Mouse (Mus musculus) cerebellum, postnatal 36 days (tissue): Measurements from ENCODE around the gene Mindy2.
"Not testable (repeated sequence)": the region's sequence is repeated elsewhere in the genome, so short reads cannot be mapped to it uniquely, and the experiment has no call there.

Experiments
- DNase-seq, 2 experiments: peaks; one replicate each; pipeline ENCODE4 v3.0.0; 2021 to 2022; ENCODE audit warnings: mixed read lengths in 2 of 2

The Mindy2 gene

GRCm38 (mm10) chr9:70578123-70578522 is 78.9 kb downstream of the Mindy2 start:
- DNase-seq, result no peak

- no peak for DNase-seq
These were observed 86.6 kb downstream of the Mindy2 start for GRCm38 (mm10) chr9:70570351-70570750.

- no peak for DNase-seq
These were observed 89.3 kb downstream of the Mindy2 start for GRCm38 (mm10) chr9:70567651-70568050.

- no peak for DNase-seq
These were observed 94.1 kb downstream of the Mindy2 start for GRCm38 (mm10) chr9:70562825-70563224.

GRCm38 (mm10) chr9:70556796-70557195 is 100.2 kb downstream of the Mindy2 start:
- no peak for DNase-seq

- no peak for DNase-seq
These were observed 101.5 kb downstream of the Mindy2 start for GRCm38 (mm10) chr9:70555431-70555830.

GRCm38 (mm10) chr9:70552233-70552632 is 104.7 kb downstream of the Mindy2 start:
- not testable (repeated sequence) for DNase-seq

- DNase-seq, result no peak
These were observed 105.5 kb downstream of the Mindy2 start for GRCm38 (mm10) chr9:70551524-70551923.
